Mouse (Mus musculus) embryonic facial prominence, embryonic 12.5 days (tissue): ENCODE data around the gene Zbtb17. TPM values are rescaled to one million over a fixed set of nuclear protein-coding genes. Genes with fewer than 3 reads are reported as not detected.

ENCODE experiments used
- ATAC-seq: fragments of 200-750 bp; cut with Nextera tagmentation; 2 replicates; pipeline ENCODE4 v1.8.0; 2017; ENCODE audit not compliant: insufficient number of reproducible peaks, insufficient read depth, low FRiP score, low TSS enrichment
- H3K27ac ChIP-seq: fragments of 300-500 bp; sonication (generic); 2 replicates; pipeline ENCODE4 v1.5.1; 2016; ENCODE audit warnings: mild to moderate bottlenecking
- H3K27me3 ChIP-seq: fragments of 300-500 bp; sonication (generic); 2 replicates; pipeline ENCODE4 v1.6.1; 2016; ENCODE audit warnings: mild to moderate bottlenecking, moderate library complexity
- H3K36me3 ChIP-seq: fragments of 300-500 bp; sonication (generic); 2 replicates; pipeline ENCODE4 v1.6.1; 2016; ENCODE audit warnings: mild to moderate bottlenecking
- H3K4me1 ChIP-seq: fragments of 300-500 bp; sonication (generic); 2 replicates; pipeline ENCODE4 v1.6.1; 2016
- H3K4me2 ChIP-seq: fragments of 300-500 bp; sonication (generic); replicated peaks from 2 replicates; pipeline ENCODE4 v1.6.1; 2016; ENCODE audit warnings: mild to moderate bottlenecking, moderate library complexity
- H3K4me3 ChIP-seq: fragments of 300-500 bp; sonication (generic); 2 replicates; pipeline ENCODE4 v1.5.1; 2016; ENCODE audit warnings: mild to moderate bottlenecking
- H3K9ac ChIP-seq: fragments of 300-500 bp; sonication (generic); 2 replicates; pipeline ENCODE4 v1.6.1; 2016; ENCODE audit warnings: mild to moderate bottlenecking, moderate library complexity
- H3K9me3 ChIP-seq: fragments of 300-500 bp; sonication (generic); 2 replicates; pipeline ENCODE4 v1.6.1; 2016; ENCODE audit warnings: mild to moderate bottlenecking, moderate library complexity
- WGBS: fragments of 180-500 bp; shearing (Covaris S2); methylation state at CpG from one replicate; pipeline ENCODE4 v1.1.7; 2016; 5-methylcytosine and 5-hydroxymethylcytosine counted together
- polyA plus RNA-seq: library from polyadenylated mRNA; unstranded; fragments of >200 nt; fragmentation: Nextera tagmentation; extraction: Ambion mirVana; gene quantifications from 2 replicates; pipeline ENCODE4 v1.2.1, GENCODE M21; 2016

Gene Zbtb17
- polyA plus RNA-seq, 1 experiment from 2014 or later: 54.4 TPM

- H3K4me3 ChIP-seq: no peak overlapping the region
- peaks cover 17% of the 10 kb centered on the region for H3K27me3 ChIP-seq
- no peak overlapping the region for H3K27ac ChIP-seq
- H3K9me3 ChIP-seq: no peaks in the 10 kb centered on the region
- WGBS: 84% methylated on average over 13 of the region's 13 CpGs
- ATAC-seq: no peak
- H3K36me3 ChIP-seq: no peaks in the 10 kb centered on the region
- no peak overlapping the region for H3K9ac ChIP-seq
- peaks cover 12% of the 10 kb centered on the region; the same call in 1 of the 2 replicates for H3K4me1 ChIP-seq
- no peak overlapping the region for H3K4me2 ChIP-seq
These were observed 16.5 kb upstream of the Zbtb17 start for GRCm38 (mm10) chr4:141427921-141428320.

- peaks cover 12% of the 10 kb centered on the region for H3K27me3 ChIP-seq
- no peak overlapping the region for H3K4me3 ChIP-seq
- no peak overlapping the region for H3K9ac ChIP-seq
- no peak overlapping the region for H3K4me2 ChIP-seq
- no peaks in the 10 kb centered on the region for H3K36me3 ChIP-seq
- no peak overlapping the region for H3K27ac ChIP-seq
- WGBS: 79% methylated on average over 6 of the region's 6 CpGs
- no peak for ATAC-seq
- no peaks in the 10 kb centered on the region for H3K9me3 ChIP-seq
- peaks cover 12% of the 10 kb centered on the region; the same call in 1 of the 2 replicates for H3K4me1 ChIP-seq
These were observed 15.1 kb upstream of the Zbtb17 start for GRCm38 (mm10) chr4:141429381-141429780.

- WGBS: 48% methylated on average over 9 of the region's 9 CpGs
- H3K36me3 ChIP-seq: no peaks in the 10 kb centered on the region
These were observed 14.6 kb upstream of the Zbtb17 start for GRCm38 (mm10) chr4:141429847-141430246.

GRCm38 (mm10) chr4:141430997-141431396, 13.5 kb upstream of the Zbtb17 start:
- Histone ChIP-seq H3K36me3 (no peaks in the 10 kb centered on the region), H3K9me3 (no peaks in the 10 kb centered on the region), H3K9ac (no peak overlapping the region), H3K4me1 (peaks cover 2% of the 10 kb centered on the region; the same call in 1 of the 2 replicates), H3K4me3 (no peak overlapping the region), H3K4me2 (no peak overlapping the region), H3K27ac (no peak overlapping the region), H3K27me3 (0 out of 2 replicates have a peak, but pooled peaks cover 4% of the 10 kb centered on the region)
- WGBS: 49% methylated on average over 9 of the region's 9 CpGs
- no peak for ATAC-seq

More at GRCm38 (mm10) chr4:141429847-141430246, 14.6 kb upstream of the Zbtb17 start:
- H3K27me3 ChIP-seq: peaks cover 8% of the 10 kb centered on the region
- H3K4me1 ChIP-seq: peaks cover 12% of the 10 kb centered on the region; the same call in 1 of the 2 replicates
- H3K9ac ChIP-seq: no peak overlapping the region
- ATAC-seq: no peak
- no peak overlapping the region for H3K4me2 ChIP-seq
- no peak overlapping the region for H3K4me3 ChIP-seq
- H3K9me3 ChIP-seq: no peaks in the 10 kb centered on the region
- H3K27ac ChIP-seq: no peak overlapping the region

- Histone ChIP-seq H3K4me3 (no peak overlapping the region), H3K4me2 (no peak overlapping the region), H3K4me1 (no peaks in the 10 kb centered on the region), H3K9me3 (no peaks in the 10 kb centered on the region), H3K27me3 (0 out of 2 replicates have a peak, but pooled peaks cover 2% of the 10 kb centered on the region), H3K9ac (no peak overlapping the region), H3K36me3 (no peaks in the 10 kb centered on the region), H3K27ac (no peak overlapping the region)
- no peak for ATAC-seq
- WGBS: 67% methylated on average over 14 of the region's 14 CpGs
These were observed 11.8 kb upstream of the Zbtb17 start for GRCm38 (mm10) chr4:141432666-141433065.

GRCm38 (mm10) chr4:141433191-141433590, 11.3 kb upstream of the Zbtb17 start:
- 83% methylated on average over 18 of the region's 18 CpGs for WGBS

GRCm38 (mm10) chr4:141435974-141436373, 8.5 kb upstream of the Zbtb17 start, which contains the start of gene Srarp:
Srarp (minus strand) TSS chr4:141436105.
- 90% methylated on average over 1 of the region's 1 CpGs for WGBS
- no peak for ATAC-seq

More at GRCm38 (mm10) chr4:141433191-141433590, 11.3 kb upstream of the Zbtb17 start:
- Histone ChIP-seq H3K36me3 (no peaks in the 10 kb centered on the region), H3K4me2 (no peak overlapping the region), H3K27me3 (no peaks in the 10 kb centered on the region), H3K4me1 (no peaks in the 10 kb centered on the region), H3K4me3 (no peak overlapping the region), H3K9me3 (no peaks in the 10 kb centered on the region), H3K27ac (no peak overlapping the region), H3K9ac (no peak overlapping the region)
- no peak for ATAC-seq

GRCm38 (mm10) chr4:141439083-141439803, 5.2 kb upstream of the Zbtb17 start:
- Histone ChIP-seq H3K27ac (no peak overlapping the region), H3K4me2 (no peak overlapping the region), H3K9me3 (no peaks in the 10 kb centered on the region), H3K36me3 (no peaks in the 10 kb centered on the region), H3K27me3 (no peaks in the 10 kb centered on the region), H3K4me1 (no peaks in the 10 kb centered on the region), H3K9ac (no peak overlapping the region), H3K4me3 (no peak overlapping the region)
- 86% methylated on average over 12 of the region's 12 CpGs for WGBS
- ATAC-seq: no peak

More at GRCm38 (mm10) chr4:141435974-141436373, 8.5 kb upstream of the Zbtb17 start, which contains the start of gene Srarp:
- no peaks in the 10 kb centered on the region for H3K36me3 ChIP-seq
- H3K4me2 ChIP-seq: no peak within 1 kb of the TSS
- H3K27me3 ChIP-seq: no peaks in the 10 kb centered on the region
- H3K4me3 ChIP-seq: no peak within 1 kb of the TSS
- no peaks in the 10 kb centered on the region for H3K9me3 ChIP-seq
- no peaks in the 10 kb centered on the region for H3K4me1 ChIP-seq
- H3K9ac ChIP-seq: no peak within 1 kb of the TSS
- H3K27ac ChIP-seq: no peak within 1 kb of the TSS

- Histone ChIP-seq H3K4me3 (no peak overlapping the region), H3K36me3 (no peaks in the 10 kb centered on the region), H3K4me1 (peaks cover 9% of the 10 kb centered on the region), H3K9me3 (no peaks in the 10 kb centered on the region), H3K4me2 (no peak overlapping the region), H3K27me3 (no peaks in the 10 kb centered on the region), H3K27ac (no peak overlapping the region), H3K9ac (no peak overlapping the region)
- no peak for ATAC-seq
These were observed 3.6 kb upstream of the Zbtb17 start for GRCm38 (mm10) chr4:141440877-141441276.

GRCm38 (mm10) chr4:141443641-141444429, 619 bp upstream of the Zbtb17 start:
- Histone ChIP-seq H3K27ac (peak overlapping the region; percentile 78; the same call in 1 of the 2 replicates), H3K9ac (peak overlapping the region; percentile 93), H3K27me3 (no peaks in the 10 kb centered on the region), H3K4me3 (peak overlapping the region; percentile 100), H3K4me2 (peak overlapping the region; percentile 88), H3K36me3 (peaks cover 19% of the 10 kb centered on the region), H3K9me3 (no peaks in the 10 kb centered on the region), H3K4me1 (peaks cover 12% of the 10 kb centered on the region)
- 46% methylated on average over 11 of the region's 11 CpGs for WGBS
- no peak for ATAC-seq

GRCm38 (mm10) chr4:141445328-141445720, 870 bp downstream of the Zbtb17 start:
- H3K4me3 ChIP-seq: peak overlapping the region; percentile 100
- H3K9ac ChIP-seq: peak overlapping the region; percentile 93
- no peaks in the 10 kb centered on the region for H3K9me3 ChIP-seq
- H3K27me3 ChIP-seq: no peaks in the 10 kb centered on the region
- H3K27ac ChIP-seq: no peak overlapping the region
- 15% methylated on average over 14 of the region's 14 CpGs for WGBS
- H3K4me1 ChIP-seq: peaks cover 12% of the 10 kb centered on the region
- H3K4me2 ChIP-seq: peak overlapping the region; percentile 88
- peaks cover 34% of the 10 kb centered on the region for H3K36me3 ChIP-seq
- ATAC-seq: no peak
